Mouse (Mus musculus) intestine, postnatal 0 days (tissue): ENCODE results near the gene Gm10135. TPM values are rescaled to one million over a fixed set of nuclear protein-coding genes. Genes with fewer than 3 reads are reported as not detected.
A peak's percentile ranks its signal among the peaks of the same experiment; 100 is the strongest.
"Not testable (repeated sequence)": the region's sequence is repeated elsewhere in the genome, so short reads cannot be mapped to it uniquely, and the experiment has no call there.

Experiments
- ATAC-seq: fragments of 200-750 bp; cut with Nextera tagmentation; 2 replicates; pipeline ENCODE4 v1.8.0; 2017; ENCODE audit warnings: mild to moderate bottlenecking, moderate TSS enrichment, moderate library complexity
- H3K27ac ChIP-seq: fragments of 300-500 bp; sonication (generic); 2 replicates; pipeline ENCODE4 v1.5.1; 2014; ENCODE audit warnings: mild to moderate bottlenecking, low read depth, low read length, moderate library complexity
- H3K27me3 ChIP-seq: fragments of 300-500 bp; sonication (generic); replicated peaks from 2 replicates; pipeline ENCODE4 v1.6.1; 2014; ENCODE audit warnings: low read length, mixed read lengths; ENCODE audit not compliant: control insufficient read depth, insufficient read depth
- H3K36me3 ChIP-seq: fragments of 300-500 bp; sonication (generic); 2 replicates; pipeline ENCODE4 v1.6.1; 2014; ENCODE audit warnings: mild to moderate bottlenecking, moderate library complexity; ENCODE audit not compliant: control insufficient read depth, insufficient read depth
- H3K4me1 ChIP-seq: fragments of 300-500 bp; sonication (generic); replicated peaks from 2 replicates; pipeline ENCODE4 v1.6.1; 2014; ENCODE audit warnings: antibody characterized with exemption, low read length, mixed read lengths; ENCODE audit not compliant: control insufficient read depth, insufficient read depth
- H3K4me2 ChIP-seq: fragments of 300-500 bp; sonication (generic); replicated peaks from 2 replicates; pipeline ENCODE4 v1.6.1; 2014; ENCODE audit warnings: low read depth, mild to moderate bottlenecking, moderate library complexity
- H3K4me3 ChIP-seq: fragments of 300-500 bp; sonication (generic); 2 replicates; pipeline ENCODE4 v1.5.1; 2014; ENCODE audit warnings: low read depth, low read length
- H3K9ac ChIP-seq: fragments of 300-500 bp; sonication (generic); 2 replicates; pipeline ENCODE4 v1.6.1; 2014; ENCODE audit warnings: mild to moderate bottlenecking, low read depth, low read length
- H3K9me3 ChIP-seq: fragments of 300-500 bp; sonication (generic); 2 replicates; pipeline ENCODE4 v1.6.1; 2016; ENCODE audit warnings: mixed run types; ENCODE audit not compliant: control insufficient read depth
- CTCF ChIP-seq: sonication (generic); IDR thresholded peaks from 2 replicates; pipeline ENCODE4 v1.5.1; 2016; ENCODE audit warnings: low read depth, mild to moderate bottlenecking, control low read depth, antibody characterized with exemption, moderate library complexity
- WGBS: fragments of 180-500 bp; shearing (Covaris S2); extraction: QIAGEN DNeasy Blood & Tissue Kit; methylation state at CpG from one replicate; pipeline ENCODE4 v1.1.7; 2014; 5-methylcytosine and 5-hydroxymethylcytosine counted together
- polyA plus RNA-seq: library from polyadenylated mRNA; unstranded; fragments of >200 nt; fragmentation: Nextera tagmentation; extraction: Ambion mirVana; gene quantifications from 2 replicates; pipeline ENCODE4 v1.2.1, GENCODE M21; 2015

Gm10135 gene
- polyA plus RNA-seq, 1 experiment from 2014 or later = not detected

- not testable (repeated sequence) for H3K9me3 ChIP-seq, H3K4me1 ChIP-seq, H3K9ac ChIP-seq, H3K4me3 ChIP-seq, H3K27ac ChIP-seq, H3K4me2 ChIP-seq, H3K36me3 ChIP-seq
- peaks cover 13% of the 10 kb centered on the region for H3K27me3 ChIP-seq
- ATAC-seq = peak; percentile 53; the same call in 1 of the 2 replicates
- WGBS = 28% methylated on average over 8 of the region's 8 CpGs
- peak; percentile 68 for TF ChIP-seq CTCF
These were observed 33.7 kb upstream of the Gm10135 start for GRCm38 (mm10) chr5:73008230-73008629.

- H3K4me3 ChIP-seq = peak overlapping the region; percentile 43
- H3K4me2 ChIP-seq = peak overlapping the region; percentile 66
- H3K27me3 ChIP-seq = peaks cover 13% of the 10 kb centered on the region
- TF ChIP-seq CTCF = no peak
- no peaks in the 10 kb centered on the region for H3K36me3 ChIP-seq
- H3K9ac ChIP-seq = no peak overlapping the region
- no peaks in the 10 kb centered on the region for H3K9me3 ChIP-seq
- no peaks in the 10 kb centered on the region for H3K4me1 ChIP-seq
- 44% methylated on average over 5 of the region's 5 CpGs for WGBS
- ATAC-seq = no peak
- no peak overlapping the region for H3K27ac ChIP-seq
These were observed 33.1 kb upstream of the Gm10135 start for GRCm38 (mm10) chr5:73007582-73007959.

DNA sequence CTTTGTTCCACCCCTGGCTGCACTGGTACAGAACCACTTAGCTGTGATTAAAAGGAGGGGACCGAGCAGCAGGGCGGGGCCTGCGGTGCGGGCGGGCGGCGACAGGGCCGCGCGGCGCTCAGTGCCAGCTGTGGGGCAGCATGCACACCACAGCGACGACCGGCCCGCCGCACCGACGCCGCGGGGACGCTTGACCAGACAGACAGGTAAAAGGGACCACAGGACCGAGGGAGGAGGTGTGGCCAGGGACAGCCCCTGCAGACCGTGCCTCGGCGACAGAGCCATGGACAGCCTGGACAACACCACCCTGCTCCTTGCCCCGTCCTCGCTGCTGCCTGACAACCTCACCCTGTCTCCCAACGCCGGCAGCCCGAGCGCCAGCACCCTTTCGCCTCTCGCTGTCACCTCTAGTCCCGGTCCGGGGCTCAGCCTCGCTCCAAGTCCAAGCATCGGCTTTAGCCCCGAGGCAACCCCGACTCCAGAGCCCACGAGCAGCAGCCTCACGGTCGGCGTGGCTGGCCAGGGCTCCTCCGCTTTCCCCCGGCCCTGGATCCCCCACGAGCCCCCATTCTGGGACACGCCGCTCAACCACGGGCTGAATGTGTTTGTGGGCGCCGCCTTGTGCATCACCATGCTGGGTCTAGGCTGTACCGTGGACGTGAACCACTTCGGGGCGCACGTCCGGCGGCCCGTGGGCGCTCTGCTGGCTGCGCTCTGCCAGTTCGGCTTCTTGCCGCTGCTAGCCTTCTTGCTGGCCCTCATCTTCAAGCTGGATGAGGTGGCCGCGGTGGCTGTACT lies 32.5 kb upstream of the Gm10135 start, which contains the start of gene Slc10a4:
Gene Slc10a4, plus strand, starts transcription at position 100 of the 798 bp plus-strand sequence.
- Histone ChIP-seq H3K36me3 (no peaks in the 10 kb centered on the region), H3K4me2 (peak within 1 kb of the TSS; percentile 66), H3K9ac (no peak within 1 kb of the TSS), H3K27me3 (peaks cover 13% of the 10 kb centered on the region), H3K4me3 (peak within 1 kb of the TSS; percentile 43), H3K27ac (no peak within 1 kb of the TSS), H3K9me3 (no peaks in the 10 kb centered on the region), H3K4me1 (no peaks in the 10 kb centered on the region)
- 0 out of 2 replicates have a peak, but pooled peaks have one; percentile 38 for ATAC-seq
- 10% methylated on average over 63 of the region's 65 CpGs for WGBS
- peak; percentile 6; the same call in 1 of the 2 replicates for TF ChIP-seq CTCF

DNA sequence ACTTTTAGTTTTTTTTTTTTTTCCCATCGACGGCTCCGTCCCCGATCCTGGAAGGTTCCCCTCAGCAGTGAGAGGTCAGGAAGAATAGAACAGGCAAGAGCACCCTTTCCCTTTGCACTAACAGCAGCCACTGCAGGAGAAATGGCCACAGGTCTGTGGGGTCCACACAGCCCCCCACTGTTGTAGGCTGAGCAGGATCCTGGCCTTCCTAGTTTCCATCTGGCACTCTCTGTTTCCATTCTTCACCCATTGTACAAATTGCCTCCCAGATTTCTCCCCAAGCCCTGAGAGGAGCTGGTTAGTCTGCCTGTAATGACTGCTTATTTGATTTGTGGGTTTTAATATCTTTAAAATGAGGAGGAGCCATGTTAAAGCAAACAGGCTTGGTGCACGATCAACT lies 29.5 kb upstream of the Gm10135 start:
- no peak for ATAC-seq
- H3K9me3 ChIP-seq = no peaks in the 10 kb centered on the region
- H3K4me2 ChIP-seq = no peak overlapping the region
- H3K36me3 ChIP-seq = no peaks in the 10 kb centered on the region
- WGBS = 82% methylated on average over 5 of the region's 5 CpGs
- H3K4me1 ChIP-seq = no peaks in the 10 kb centered on the region
- H3K4me3 ChIP-seq = no peak overlapping the region
- H3K27me3 ChIP-seq = peaks cover 13% of the 10 kb centered on the region
- H3K9ac ChIP-seq = no peak overlapping the region
- no peak for TF ChIP-seq CTCF
- H3K27ac ChIP-seq = no peak overlapping the region

- not testable (repeated sequence) for H3K27ac ChIP-seq, H3K4me2 ChIP-seq, H3K36me3 ChIP-seq, H3K9ac ChIP-seq, H3K4me1 ChIP-seq, ATAC-seq, H3K4me3 ChIP-seq, H3K9me3 ChIP-seq, H3K27me3 ChIP-seq
- 82% methylated on average over 1 of the region's 1 CpGs for WGBS
These were observed 24.0 kb upstream of the Gm10135 start for GRCm38 (mm10) chr5:72998546-72998945.

- no peaks in the 10 kb centered on the region for H3K9me3 ChIP-seq
- no peaks in the 10 kb centered on the region for H3K4me1 ChIP-seq
- no peak overlapping the region for H3K4me2 ChIP-seq
- H3K9ac ChIP-seq = no peak overlapping the region
- H3K36me3 ChIP-seq = no peaks in the 10 kb centered on the region
- 54% methylated on average over 10 of the region's 10 CpGs for WGBS
- no peak overlapping the region for H3K4me3 ChIP-seq
- ATAC-seq = no peak
- no peak for TF ChIP-seq CTCF
- H3K27me3 ChIP-seq = no peaks in the 10 kb centered on the region
- no peak overlapping the region for H3K27ac ChIP-seq
These were observed 20.9 kb upstream of the Gm10135 start for GRCm38 (mm10) chr5:72995379-72995778.
